Mouse (Mus musculus) CD4-positive helper T cell, adult 2 months (primary cell): ENCODE measurements around the gene Isg20.

Experiments
- DNase-seq: peaks from one replicate; pipeline ENCODE4 v3.0.0-alpha.2; 2012; ENCODE audit warnings: low read depth, missing footprints, low spot score

Gene Isg20

DNA sequence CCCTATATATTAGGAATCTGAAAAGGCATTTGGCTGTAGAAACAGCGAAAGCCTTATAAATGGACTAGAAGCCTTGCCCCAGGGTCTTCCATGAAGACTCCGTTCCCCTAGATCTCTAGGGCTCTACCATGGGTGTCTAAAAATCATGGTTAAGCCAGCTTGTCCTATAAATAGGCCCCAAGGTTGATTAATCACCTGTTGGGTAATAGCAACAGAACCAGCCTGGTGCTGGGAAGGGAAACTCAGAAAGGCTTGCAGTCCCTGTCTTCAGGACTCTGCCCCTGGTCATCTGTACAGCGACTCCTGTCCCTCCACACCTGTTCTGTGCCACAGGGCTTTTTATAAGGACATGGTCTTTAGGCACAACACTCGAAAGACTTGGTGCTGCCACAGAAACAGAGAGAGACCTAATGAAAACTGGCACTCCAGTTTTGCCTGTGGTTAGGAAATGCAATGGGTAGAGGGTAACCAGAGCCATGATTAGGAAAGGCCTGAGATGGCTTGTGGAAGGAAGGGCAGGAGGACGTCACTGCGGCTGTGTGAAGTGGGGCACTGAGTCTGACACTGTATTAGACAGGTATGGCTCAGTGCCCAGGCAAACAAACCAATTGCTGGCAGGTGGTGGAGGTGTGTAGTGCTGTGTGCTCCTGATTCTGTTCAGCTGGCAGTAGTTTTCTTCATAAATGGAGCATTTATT lies 9.9 kb upstream of the Isg20 start:
- no peak for DNase-seq

DNA sequence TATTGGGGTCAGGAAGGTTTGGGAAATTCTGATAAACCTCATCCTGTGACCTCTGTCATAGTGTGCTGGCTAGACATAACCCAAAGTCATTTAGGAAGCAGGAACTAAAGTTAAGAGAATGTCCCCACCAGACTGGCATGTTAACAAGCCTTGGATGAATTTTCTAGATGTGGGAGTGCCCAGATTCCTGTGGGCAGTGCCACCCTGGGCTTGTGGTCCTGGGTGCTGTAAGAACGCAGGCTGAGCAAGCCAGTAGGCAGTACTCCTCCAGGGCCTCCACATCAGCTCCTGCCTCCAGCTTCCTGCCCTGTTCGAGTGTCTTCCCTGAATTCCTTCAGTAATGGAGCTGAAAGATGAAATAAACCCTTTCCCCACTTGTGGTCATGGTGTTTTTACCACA lies 9.0 kb upstream of the Isg20 start:
- DNase-seq, result no peak

DNA sequence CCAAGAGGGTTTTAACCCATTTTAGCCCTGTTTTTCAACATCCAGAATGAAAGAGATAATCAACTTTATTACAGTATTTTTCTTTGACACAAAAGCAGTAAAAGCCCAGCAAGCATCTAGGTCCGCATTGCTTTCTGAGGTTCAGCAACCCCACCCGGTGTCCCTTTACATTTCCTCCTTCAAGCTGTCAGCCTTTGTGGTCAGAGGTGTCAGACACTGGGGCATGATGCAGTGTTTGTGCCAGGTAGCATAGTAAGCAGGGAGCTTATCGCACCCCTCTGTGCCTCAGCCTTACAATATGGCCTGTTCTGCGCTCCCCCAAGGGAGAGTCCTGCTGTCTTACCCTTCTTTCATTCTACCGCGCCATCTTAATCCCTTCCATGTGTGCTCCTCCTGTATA lies 4.2 kb upstream of the Isg20 start:
- DNase-seq, result peak; percentile 34

DNA sequence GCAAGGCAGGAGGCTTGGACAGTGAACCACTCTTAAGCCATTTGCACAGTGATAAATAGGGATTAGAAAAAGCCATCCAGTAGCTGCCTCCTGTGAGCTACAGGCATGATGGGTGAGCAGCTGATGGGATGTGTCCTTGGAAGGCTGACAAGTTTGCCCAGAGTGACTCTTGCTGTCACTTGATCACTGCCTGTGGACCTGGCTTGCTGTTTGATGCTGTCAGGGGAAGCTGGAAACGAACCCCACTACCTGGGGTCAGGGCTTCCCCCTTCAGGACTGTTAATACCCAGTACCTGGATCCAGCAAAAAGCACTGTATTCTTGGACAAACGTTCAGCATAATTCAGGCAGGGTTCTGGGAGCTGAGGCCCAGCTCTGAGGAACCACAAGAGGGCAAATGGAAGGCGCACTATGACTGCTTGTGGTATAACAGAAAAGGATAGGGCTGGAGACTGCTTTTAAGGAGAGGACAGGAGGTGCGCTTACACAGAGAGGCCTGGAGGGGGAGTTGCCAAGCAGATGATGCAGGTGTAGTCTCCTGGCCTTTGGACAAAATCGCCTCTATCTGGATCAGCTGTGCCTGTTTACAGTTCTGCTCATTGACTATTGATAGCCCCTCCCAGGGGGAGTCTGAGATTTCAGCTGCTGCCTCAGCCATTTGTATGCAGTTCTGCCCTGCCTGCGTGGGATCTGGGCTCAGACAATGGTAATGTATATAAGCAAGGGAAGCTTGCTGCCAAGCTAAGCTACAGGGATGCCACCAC lies 2.7 kb upstream of the Isg20 start:
- peak; percentile 29 for DNase-seq

DNA sequence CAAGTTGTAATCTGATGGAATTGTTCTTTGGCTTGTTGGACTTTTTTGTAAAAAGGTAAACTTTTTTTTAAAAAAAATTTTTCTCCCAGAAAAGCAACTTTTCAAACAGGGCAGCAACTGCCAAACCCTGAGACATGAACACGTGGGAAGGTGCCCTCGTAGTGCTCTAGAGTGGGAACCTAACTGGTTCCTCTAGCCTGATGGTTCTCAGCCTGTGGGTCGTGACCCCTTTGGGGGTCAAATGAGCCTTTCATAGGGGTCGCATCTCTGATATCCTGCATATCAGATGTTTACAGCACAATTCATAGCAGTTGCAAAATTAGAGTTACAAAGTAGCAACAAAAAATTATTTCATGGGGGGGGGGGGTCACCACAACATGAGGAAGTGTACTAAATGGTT lies 2.0 kb upstream of the Isg20 start:
- DNase-seq, result no peak

DNA sequence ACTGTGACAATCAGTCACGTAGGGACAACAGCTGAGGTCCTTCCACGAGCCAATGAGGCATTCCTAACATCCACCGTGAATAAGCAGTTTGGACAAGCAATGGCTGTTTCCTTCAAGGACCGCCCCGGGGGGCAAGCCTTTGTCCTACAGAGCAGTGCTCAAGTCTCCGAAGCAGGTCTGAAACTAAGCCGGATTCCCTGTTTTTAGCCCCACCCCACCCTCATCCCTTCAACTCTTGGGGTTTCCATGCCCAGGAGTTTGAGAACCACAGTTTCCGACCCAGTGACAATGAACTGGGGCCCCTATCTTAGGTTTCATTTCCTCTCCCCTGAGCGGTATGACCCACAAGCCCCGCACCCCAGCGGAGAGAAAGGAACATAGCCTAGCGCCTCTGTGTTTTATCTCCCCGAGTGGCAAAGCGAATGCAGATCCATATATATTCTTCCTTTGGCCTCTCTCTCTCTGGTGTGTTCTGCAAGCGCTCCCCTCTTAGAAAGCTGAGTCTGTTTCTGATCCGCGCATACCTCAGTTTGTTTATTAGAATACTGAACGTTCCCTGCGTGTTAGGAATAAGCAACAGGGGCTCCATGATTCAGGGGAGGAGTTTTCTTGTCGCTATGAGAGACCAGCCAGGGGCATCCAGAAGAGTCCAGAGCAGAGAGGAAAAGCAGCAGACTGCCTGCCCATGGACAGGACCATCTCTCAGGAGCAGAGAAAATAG lies 811 bp upstream of the Isg20 start:
- peak; percentile 83 for DNase-seq

DNA sequence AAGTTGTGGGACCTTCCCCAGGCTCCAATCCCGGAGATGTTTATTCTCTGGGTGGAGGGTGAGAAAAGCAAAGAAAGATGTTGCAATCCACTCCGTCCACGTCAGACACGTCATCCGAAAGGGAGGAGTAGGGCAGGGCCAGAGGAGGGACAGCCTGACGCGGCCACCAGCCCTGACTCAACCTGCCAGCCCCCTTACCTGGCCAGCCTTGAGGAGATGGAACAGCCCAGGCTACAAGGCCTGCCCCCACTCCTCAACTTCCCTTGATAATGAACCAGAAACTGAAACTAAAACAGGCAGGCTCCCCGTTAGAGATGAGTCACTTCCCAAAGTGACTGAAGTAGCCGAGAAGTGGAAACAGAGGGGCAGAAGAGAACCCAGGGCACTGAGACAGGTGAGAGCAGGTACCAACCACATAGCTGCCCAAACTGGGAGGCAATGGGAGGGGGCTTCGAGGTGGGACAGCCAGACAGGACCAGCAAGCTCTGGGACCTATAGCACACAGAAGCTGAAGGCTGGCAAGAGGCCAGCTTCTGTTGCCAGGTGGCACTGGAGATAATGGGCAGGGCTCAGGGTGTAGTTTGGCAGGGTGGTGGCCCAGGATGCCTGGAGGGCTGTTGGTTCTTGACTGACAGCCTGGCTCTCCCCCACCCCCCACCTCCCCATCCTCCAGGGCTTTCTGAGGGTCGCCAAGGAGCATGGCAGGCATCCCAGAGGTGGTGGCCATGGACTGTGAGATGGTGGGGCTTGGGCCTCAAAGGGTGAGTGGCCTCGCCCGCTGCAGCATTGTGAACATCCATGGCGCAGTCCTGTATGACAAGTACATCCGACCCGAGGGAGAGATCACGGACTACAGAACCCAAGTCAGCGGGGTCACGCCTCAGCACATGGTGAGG lies 673 bp downstream of the Isg20 start:
- peak; percentile 86 for DNase-seq

DNA sequence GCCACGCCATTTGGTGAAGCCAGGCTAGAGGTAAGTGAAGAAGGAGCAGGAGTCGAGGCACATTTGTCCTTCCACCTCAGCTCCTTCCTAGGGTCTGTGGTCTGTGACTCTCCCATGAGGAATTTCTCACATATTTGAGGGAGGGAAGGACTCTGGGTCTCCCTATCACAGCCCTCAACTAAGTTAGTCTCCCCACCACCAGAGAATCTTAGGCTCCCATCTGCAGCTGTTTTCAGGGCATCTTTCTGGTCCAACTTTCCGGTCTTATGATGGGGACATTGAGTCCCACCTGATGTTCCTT lies 1.3 kb downstream of the Isg20 start:
- DNase-seq, result no peak

DNA sequence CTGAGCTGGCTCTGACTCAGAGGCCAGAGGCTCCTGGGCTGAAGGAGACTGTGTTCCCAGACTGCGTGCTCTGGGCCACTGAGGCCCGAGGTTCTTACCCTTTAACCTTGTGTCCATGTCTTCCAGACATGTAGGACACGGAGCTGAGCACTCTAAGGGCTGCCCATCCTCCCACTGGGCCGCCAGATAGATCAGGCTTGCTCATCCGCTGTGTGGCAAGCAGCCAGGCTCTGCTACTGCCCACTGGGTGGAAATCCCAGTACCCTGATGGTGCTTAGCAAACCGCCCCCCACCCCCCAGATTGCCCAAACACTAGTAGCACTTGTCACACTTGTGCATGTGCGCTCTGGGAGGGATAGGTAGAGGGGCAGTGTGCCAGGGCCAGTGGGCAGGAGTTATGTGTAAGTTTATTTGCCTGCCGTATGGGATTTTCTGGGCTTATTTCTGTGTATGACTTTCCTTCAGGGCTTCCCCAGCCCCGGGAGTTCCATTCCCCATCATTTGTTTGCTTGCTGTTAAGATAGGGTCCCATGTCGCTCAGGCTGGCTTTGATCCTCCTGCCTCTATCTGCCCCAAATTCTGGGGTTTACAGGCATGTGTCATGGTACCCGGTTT lies 1.8 kb downstream of the Isg20 start:
- no peak for DNase-seq

DNA sequence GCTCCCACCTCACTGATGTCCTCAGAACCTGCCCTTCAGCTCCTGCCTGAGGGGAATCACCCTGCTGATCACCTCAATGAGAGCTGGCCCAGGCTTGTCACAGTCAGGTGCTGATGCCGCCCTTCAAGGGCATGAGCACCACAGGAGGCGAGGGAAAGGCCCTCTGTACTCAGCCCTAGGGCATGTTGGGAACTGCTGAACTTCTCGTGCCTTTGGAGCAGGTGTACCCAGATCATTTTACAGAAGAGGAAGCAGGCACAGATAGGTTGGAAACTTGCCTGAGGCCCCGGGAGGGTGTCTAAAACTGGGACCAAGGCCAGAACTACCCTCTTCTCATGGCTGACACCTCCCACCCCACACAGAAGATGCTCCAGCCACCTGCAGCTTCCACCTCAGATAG lies 5.5 kb downstream of the Isg20 start:
- no peak for DNase-seq

DNA sequence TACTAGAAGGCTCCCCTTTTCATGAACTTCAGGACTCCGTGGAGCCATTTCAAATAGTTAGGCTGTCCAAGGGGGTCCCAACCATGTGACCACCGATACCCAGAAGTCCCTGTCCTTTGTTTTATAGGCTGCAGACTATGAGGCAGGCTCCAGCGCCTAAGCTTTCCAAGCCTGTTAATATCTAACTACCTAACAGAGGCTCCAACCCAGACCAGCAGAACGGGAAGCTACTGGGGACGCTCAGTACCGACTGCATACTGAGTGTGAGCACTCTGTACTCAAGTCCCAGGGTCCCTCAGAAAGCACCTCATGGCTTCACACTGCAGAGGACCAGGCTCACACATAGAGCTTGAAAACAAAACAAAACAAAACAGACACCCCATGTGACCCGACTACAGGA lies 9.3 kb downstream of the Isg20 start:
- no peak for DNase-seq

DNA sequence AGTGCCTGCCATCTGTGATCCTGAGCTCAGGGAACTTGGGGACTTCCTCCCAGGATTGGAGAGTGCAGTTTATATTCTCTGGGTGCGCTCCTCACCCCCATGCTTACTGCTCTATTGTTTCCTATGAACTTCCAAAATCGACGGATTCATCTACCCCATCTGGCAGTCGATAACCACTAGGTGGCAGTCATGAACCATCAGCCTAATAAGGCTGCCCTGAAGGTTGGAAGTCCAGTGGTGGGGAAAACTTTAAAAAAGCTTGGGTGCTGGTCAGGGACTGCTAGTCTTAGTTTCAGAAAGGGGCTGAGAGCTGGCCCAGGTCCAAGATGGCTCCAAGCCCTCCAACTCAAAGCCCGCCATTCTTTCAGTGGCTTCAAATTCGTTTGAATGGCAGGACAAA lies 11.1 kb downstream of the Isg20 start:
- DNase-seq, result peak; percentile 58

DNA sequence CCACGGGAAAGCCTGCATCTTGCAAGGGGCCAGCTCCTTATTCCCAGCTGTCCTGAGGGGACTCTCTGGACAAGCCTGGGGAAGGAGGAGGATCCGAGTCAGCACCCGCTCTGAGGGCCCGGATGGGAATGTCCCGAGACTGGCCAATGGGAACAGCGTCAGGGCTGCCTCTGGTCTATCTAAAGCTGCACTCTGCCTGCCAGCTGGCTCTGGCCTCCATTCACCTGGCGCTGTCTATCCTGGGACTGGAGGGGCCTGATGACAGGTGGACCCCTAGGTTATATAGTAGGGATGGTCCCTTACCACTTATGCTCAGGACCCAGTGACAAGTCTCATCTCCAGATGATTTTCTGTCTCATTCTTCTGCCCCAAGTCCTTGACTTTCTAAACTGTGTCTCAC lies 11.6 kb downstream of the Isg20 start:
- no peak for DNase-seq

DNA sequence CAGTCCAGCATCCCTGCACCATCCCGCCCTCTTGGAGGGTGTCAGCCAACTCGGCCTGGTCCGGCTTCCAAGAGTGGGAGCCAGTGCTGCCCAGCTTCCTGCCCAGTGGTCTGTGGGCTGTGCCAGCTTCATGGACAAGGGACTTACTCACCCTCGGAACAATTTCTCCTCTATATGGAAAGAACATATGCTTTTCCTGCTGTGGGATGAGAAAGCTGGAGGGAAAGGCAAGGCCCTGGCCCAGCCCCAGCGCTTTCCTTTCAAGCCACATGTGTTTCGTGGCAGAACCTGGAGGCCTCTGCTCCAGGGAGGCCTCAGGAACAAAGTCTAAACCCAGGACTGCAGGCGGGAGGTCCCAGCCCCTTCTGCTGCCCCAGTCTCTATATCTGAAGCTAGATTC lies 12.5 kb downstream of the Isg20 start:
- DNase-seq, result no peak

DNA sequence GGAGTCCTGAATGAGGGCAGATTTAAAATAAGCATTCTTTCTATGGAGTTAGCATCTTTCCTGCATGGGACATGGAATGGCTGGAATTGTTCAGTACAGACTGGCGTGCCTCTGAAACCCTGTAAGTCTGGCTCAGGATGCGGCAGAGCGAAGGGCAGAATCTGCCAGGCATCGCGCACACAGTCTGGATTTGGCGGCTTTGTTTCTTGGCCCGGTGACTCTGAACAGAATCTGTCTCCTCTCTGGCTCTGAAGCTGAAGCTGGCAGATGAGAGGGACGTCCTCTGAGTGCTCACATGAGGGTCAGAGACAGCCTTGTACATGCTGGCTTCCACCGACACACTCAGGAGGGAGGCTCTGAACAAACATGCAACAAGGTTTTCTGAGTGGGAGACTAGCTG lies 12.9 kb downstream of the Isg20 start:
- no peak for DNase-seq

DNA sequence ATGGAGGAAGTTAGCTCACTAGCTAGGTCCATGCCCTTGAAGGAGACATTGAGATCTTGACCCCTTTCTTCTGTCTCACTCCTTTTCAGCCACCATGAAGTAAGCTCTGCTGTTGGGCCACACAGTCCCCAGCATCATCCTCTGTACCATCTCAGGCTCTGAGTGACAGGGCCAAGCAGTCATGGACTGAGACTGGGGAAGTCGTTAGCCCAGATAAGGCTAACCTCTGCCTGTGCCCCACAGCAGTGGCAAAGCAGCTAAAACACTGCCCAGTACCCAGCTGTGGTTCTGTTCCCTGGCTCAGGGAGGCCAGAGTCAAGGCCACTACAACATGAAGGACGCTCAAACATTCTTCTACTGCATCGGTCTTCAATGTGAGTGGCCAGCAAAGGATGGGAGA lies 14.0 kb downstream of the Isg20 start:
- no peak for DNase-seq

DNA sequence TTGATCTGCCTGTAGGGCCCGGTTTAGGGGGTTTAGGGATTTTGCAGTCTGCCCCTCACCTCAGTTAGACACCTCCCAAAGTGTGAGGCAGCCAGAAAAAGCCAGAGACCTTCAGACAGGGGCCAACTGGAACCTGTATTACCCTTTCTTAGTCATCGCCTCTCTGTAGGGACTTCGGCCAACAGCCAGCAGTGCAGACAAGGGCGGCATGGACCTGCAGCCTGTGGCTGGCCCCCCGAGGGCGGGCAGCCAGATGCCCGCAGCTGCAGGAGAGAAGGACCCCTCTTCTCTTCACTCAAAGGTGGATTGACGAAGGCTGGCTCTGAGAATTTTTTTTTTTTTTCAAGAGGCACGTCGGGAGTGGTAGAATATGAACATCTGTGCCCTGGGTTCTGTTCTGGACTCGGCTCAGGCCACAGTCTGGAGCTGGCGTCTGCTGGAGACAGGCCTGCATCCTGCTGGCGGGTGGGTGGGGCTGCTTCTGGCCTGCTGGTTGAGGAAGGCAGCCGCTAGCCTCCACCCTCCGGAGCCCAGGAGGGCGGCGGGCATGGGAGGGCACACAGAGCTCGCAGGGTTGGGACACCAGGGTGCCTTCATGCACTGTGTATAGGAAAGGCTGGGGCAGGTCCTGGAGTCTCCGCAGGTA lies 25.9 kb downstream of the Isg20 start:
- DNase-seq, result no peak

DNA sequence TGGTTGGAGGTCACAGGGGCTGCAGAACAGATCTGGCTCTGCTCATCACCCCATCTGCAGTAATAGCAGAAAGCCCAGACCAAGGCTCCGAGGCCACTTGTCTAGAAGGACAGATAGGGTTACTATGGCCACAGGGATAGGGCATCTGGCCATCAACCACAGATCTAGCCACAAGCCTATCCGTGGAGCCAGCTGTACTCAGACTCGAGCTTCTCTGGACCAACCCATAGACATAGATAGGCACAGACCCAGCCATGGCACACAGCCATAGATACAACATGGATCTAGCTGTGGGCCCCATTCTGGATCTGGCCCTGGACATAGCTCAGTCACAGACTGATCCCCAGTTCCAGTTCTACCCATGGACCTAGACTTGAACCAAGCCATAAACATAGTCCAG lies 27.7 kb downstream of the Isg20 start:
- DNase-seq, result no peak

DNA sequence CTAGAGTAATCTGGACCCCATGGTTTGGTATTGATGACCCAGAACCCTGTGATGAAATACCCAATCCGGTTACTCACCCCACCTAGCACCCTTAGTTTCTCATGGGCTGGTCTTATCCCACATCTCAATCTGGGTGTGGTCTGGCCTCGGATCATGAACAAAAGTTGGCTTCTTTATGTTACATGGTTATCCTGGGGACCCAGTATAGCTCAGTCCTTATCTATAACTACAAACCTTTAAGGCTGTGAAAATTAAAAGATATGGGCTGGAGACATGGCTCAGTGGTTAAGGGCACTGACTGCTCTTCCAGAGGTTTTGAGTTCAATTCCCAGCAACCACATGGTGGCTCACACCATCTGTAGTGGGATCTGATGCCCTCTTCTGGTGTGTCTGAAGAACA lies 29.3 kb downstream of the Isg20 start:
- DNase-seq, result no peak

DNA sequence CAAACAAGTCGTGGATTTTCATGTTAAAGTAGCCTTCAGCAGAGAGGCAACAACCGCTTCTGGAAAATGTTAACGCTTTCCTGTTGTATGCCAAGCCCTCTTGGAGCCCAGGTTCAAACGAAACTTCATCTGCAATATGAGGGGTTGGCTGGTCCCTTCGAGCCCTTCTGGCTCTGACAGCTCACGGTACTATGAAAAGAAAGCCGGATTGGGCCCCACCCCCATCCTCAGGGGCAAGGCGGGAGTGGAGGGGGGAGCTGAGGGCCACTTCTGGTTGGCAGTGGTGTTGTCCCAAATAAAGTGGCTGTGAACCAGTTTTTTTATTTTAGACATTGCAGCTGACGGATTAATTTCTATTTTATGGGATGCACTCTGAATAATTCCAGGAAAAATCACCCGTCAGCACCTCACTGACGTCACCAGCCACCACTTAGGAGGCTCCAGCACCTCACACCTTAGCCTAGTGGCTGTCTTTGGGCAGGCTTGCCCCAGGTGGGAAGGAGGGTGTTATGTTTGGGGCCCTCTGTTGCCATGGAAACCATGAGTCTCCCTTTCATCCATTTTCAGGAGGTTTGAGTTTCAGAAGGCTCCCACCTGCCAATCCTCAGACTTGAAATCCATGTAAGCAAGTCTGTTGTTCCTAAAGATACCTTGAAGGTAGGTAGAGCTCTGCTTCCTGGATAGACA lies 40.8 kb downstream of the Isg20 start:
- no peak for DNase-seq
